Mouse (Mus musculus) splenic B cell, adult 2 months (primary cell): ENCODE results near the gene Hoxd3.

Source experiments
- DNase-seq: peaks from one replicate; pipeline ENCODE4 v3.0.0-alpha.2; 2011; ENCODE audit warnings: low read depth, low spot score
- H3K27me3 ChIP-seq: 2 replicates; pipeline ENCODE4 v1.6.1; 2012; ENCODE audit warnings: mild to moderate bottlenecking, low read length, moderate library complexity, mixed read lengths; ENCODE audit not compliant: control insufficient read depth, poor library complexity, insufficient read depth, severe bottlenecking
- H3K36me3 ChIP-seq: 2 replicates; pipeline ENCODE4 v1.6.1; 2012; ENCODE audit warnings: mild to moderate bottlenecking, low read length, moderate library complexity, mixed read lengths; ENCODE audit not compliant: control insufficient read depth, poor library complexity, insufficient read depth, severe bottlenecking

Gene Hoxd3

GRCm38 (mm10) chr2:74762522-74763244 is 51.0 kb downstream of the Hoxd3 start, which contains the start of gene Hoxd1:
Hoxd1 (plus strand) TSS chr2:74762980.
- no peak for DNase-seq
- no peaks in the 10 kb centered on the region for H3K27me3 ChIP-seq

GRCm38 (mm10) chr2:74763245-74763735 is 51.6 kb downstream of the Hoxd3 start:
- no peak for DNase-seq
- Histone ChIP-seq H3K36me3 (no peaks in the 10 kb centered on the region), H3K27me3 (no peaks in the 10 kb centered on the region)

More at GRCm38 (mm10) chr2:74762522-74763244, 51.0 kb downstream of the Hoxd3 start, which contains the start of gene Hoxd1:
- H3K36me3 ChIP-seq: no peaks in the 10 kb centered on the region

GRCm38 (mm10) chr2:74763976-74764375 is 52.2 kb downstream of the Hoxd3 start:
- no peaks in the 10 kb centered on the region for H3K36me3 ChIP-seq
- no peaks in the 10 kb centered on the region for H3K27me3 ChIP-seq
- DNase-seq: no peak

- no peak for DNase-seq
- Histone ChIP-seq H3K36me3 (no peaks in the 10 kb centered on the region), H3K27me3 (no peaks in the 10 kb centered on the region)
Observed at GRCm38 (mm10) chr2:74774359-74774758, 62.6 kb downstream of the Hoxd3 start.

DNA sequence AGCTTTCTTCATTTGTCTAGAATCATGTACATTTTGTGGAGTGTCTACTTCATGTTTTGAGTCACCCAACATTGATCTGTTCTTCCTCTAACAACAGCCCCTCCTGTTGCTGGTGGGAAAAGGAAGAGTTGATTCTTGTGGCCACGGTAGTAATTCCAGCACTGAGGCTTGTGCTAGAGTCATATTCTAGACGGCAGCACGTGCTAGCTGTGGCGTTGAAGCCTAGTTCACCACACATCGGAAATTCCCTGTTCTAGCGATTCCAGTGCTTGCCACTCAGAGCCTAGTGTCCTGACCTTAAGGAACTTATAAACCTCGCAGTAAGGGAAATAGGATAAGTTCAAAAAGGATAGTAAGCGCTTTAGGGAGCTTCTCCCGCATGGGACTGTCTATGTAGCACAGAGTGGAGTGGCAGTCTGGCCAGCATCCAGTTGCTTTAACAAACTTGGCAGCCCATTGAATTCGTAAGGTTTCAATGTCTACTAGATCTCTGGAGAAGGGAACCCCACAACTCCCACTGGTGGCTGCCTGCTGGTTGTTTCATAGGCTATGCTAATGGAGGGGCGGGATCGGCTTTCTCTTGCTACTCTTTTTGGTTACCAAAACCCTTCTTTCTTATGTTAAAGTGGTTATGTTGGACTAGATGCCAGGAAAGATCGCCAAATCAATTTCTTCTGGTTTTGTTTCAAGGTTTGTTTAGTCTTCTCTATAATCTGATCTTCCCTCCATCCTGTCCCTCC is 66.0 kb downstream of the Hoxd3 start:
- H3K27me3 ChIP-seq: no peaks in the 10 kb centered on the region
- H3K36me3 ChIP-seq: no peaks in the 10 kb centered on the region
- DNase-seq: no peak

- no peak for DNase-seq
- Histone ChIP-seq H3K36me3 (no peaks in the 10 kb centered on the region), H3K27me3 (no peaks in the 10 kb centered on the region)
Observed at GRCm38 (mm10) chr2:74781386-74781785, 69.7 kb downstream of the Hoxd3 start.

DNA sequence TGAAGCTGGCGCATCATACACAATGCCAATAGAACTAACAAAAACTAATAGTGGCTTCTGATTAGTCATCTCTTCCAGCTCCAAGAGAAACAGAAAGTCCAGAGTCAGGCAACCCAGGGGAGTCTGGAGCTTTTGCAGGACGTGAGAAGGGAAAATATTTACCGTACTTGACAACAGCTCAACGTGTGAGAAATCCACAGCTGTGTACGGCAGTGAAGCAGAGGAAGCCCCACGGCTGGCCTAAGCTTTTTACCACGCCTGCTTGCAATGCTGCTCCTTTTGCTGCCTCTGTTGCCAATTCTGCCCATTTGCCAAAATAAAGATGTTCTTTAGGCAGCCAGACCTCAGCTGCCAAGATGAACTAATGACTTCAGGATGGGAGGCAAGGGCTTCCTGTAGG is 83.8 kb downstream of the Hoxd3 start:
- Histone ChIP-seq H3K36me3 (no peaks in the 10 kb centered on the region), H3K27me3 (no peaks in the 10 kb centered on the region)
- DNase-seq: no peak
